Mouse (Mus musculus): ENCODE results near the gene Mamld1.

GRCm38 (mm10) chrX:71186396-71186795 lies 136.3 kb downstream of the Mamld1 start:
- no peak for TF ChIP-seq POLR2A (IDR thresholded peaks at IDR 0.05; ENCODE audit: low read depth, low read length)
- no peak for TF ChIP-seq CTCF (IDR thresholded peaks at IDR 0.05; ENCODE audit: extremely low read depth, insufficient read length, insufficient replicate concordance, low read depth, low read length)

Data from small intestine, adult 2 months (tissue).